Mouse (Mus musculus) megakaryocyte, embryonic 14.5 days (primary cell): ENCODE measurements around the gene Nsun6.

Source experiments
- FLI1 ChIP-seq: IDR thresholded peaks from 2 replicates; pipeline ENCODE4 v1.6.1; 2012; ENCODE audit warnings: low read length, inconsistent platforms, mixed read lengths
- GATA1 ChIP-seq: IDR thresholded peaks from 3 replicates; pipeline ENCODE4 v1.6.1; 2012; ENCODE audit warnings: mixed read lengths, low read length, inconsistent platforms, borderline replicate concordance

DNA sequence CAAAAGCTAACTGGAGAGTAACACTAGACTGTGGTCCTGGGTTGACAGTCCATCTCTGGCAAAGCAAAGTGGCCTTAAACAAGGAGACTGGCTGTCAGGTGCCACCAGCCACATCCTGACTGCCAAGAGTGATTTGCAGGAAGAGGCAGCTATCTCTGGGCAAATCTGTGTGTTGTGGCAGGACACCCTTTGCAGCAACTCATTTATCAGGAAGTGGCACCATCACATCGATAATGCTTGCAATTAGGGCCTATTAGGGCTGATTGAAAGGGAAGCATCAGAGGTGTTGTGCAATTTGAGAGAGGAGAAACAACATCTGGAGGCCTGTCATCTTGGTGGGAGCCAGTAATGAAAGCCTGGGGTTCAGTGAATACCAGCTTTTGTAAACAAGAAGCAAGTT is 49.5 kb upstream of the Nsun6 start:
- no peak for TF ChIP-seq GATA1
- TF ChIP-seq FLI1, result no peak
